Mouse (Mus musculus) CH12.LX (cell line): ENCODE measurements at regions not wholly inside any gene's neighbourhood (a gene's known extent, or its start where the extent isn't known, plus 50 kb on each side); places are given as distances from the start of the nearest gene placed in this dataset.

ENCODE experiments used
- DNase-seq: peaks from one replicate; pipeline ENCODE4 v3.0.0-alpha.2; 2013; ENCODE audit errors: extremely low read depth
- H3K27ac ChIP-seq: 2 replicates; pipeline ENCODE4 v1.5.1; 2012; ENCODE audit warnings: low read depth, mild to moderate bottlenecking, control low read depth, moderate library complexity; ENCODE audit not compliant: insufficient read depth
- H3K27me3 ChIP-seq: replicated peaks from 2 replicates; pipeline ENCODE3; 2012; ENCODE audit warnings: inconsistent platforms
- H3K36me3 ChIP-seq, 2 experiments: replicated peaks in 1 of 2; 2 replicates each; pipeline versions ENCODE3 to v1.6.1; 2012; ENCODE audit warnings: inconsistent platforms in 1 of 2, low read length in 1 of 2, mild to moderate bottlenecking in 1 of 2, mixed read lengths in 1 of 2, moderate library complexity in 1 of 2; ENCODE audit not compliant: control insufficient read depth in 1 of 2, insufficient read depth in 1 of 2
- H3K4me1 ChIP-seq, 2 experiments: 2 replicates each; pipeline ENCODE4 v1.6.1; 2012; ENCODE audit warnings: inconsistent platforms in 1 of 2, moderate library complexity in 1 of 2; ENCODE audit not compliant: insufficient read depth in 2 of 2, control insufficient read depth in 1 of 2
- H3K4me2 ChIP-seq: 2 replicates; pipeline ENCODE4 v1.6.1; 2012; ENCODE audit warnings: low read depth, mild to moderate bottlenecking, control low read depth; ENCODE audit not compliant: poor library complexity, insufficient read depth, severe bottlenecking
- H3K4me3 ChIP-seq, 3 experiments: fragments of 150-350 bp in 1 of 3; sonication (generic) in 1 of 3; replicated peaks in 1 of 3; 2 replicates each; pipeline versions ENCODE3 to v1.5.1; 2011 to 2012; ENCODE audit warnings: low read depth in 2 of 3, low read length in 2 of 3, mild to moderate bottlenecking in 2 of 3, moderate library complexity in 2 of 3, control low read depth in 1 of 3, improper control_type of control experiment in 1 of 3, inconsistent platforms in 1 of 3, mixed read lengths in 1 of 3; ENCODE audit not compliant: poor library complexity in 1 of 3
- H3K79me2 ChIP-seq: replicated peaks from 2 replicates; pipeline ENCODE4 v1.6.1; 2012; ENCODE audit warnings: mild to moderate bottlenecking, moderate library complexity; ENCODE audit not compliant: control insufficient read depth, poor library complexity, insufficient read depth, severe bottlenecking; ENCODE audit errors: extremely low read depth
- H3K9ac ChIP-seq: 2 replicates; pipeline ENCODE4 v1.6.1; 2012; ENCODE audit warnings: low read depth, mild to moderate bottlenecking, control low read depth, moderate library complexity; ENCODE audit not compliant: insufficient read depth
- H3K9me3 ChIP-seq: replicated peaks from 2 replicates; pipeline ENCODE3; 2012; ENCODE audit warnings: low read length, inconsistent platforms, mixed read lengths
- CHD2 ChIP-seq: IDR thresholded peaks from 2 replicates; pipeline ENCODE4 v1.6.1; 2011; ENCODE audit warnings: low read length, improper control_type of control experiment
- CTCF ChIP-seq, 2 experiments: IDR thresholded peaks in 1 of 2; conservative IDR thresholded peaks in 1 of 2; 2 replicates each; pipeline ENCODE4 v1.5.1; 2011 to 2012; ENCODE audit warnings: low read depth in 2 of 2, low read length in 2 of 2, improper control_type of control experiment in 1 of 2, inconsistent platforms in 1 of 2, mild to moderate bottlenecking in 1 of 2, moderate library complexity in 1 of 2
- ELF1 ChIP-seq: IDR thresholded peaks from 2 replicates; pipeline ENCODE4 v1.6.1; 2014; ENCODE audit warnings: low read depth, mild to moderate bottlenecking, inconsistent platforms, low read length, improper control_type of control experiment
- EP300 ChIP-seq: IDR thresholded peaks from 2 replicates; pipeline ENCODE4 v1.6.1; 2011; ENCODE audit warnings: low read length, improper control_type of control experiment
- ETS1 ChIP-seq: conservative IDR thresholded peaks from 2 replicates; pipeline ENCODE4 v1.6.1; 2012; ENCODE audit warnings: low read depth, mild to moderate bottlenecking, inconsistent platforms, low read length, improper control_type of control experiment, moderate library complexity
- GABPA ChIP-seq: IDR thresholded peaks from 2 replicates; pipeline ENCODE4 v1.6.1; 2012; ENCODE audit warnings: low read depth, low read length, improper control_type of control experiment, inconsistent platforms; ENCODE audit not compliant: insufficient replicate concordance
- HCFC1 ChIP-seq: IDR thresholded peaks from 2 replicates; pipeline ENCODE4 v1.6.1; 2012; ENCODE audit warnings: low read depth, mild to moderate bottlenecking, inconsistent platforms, low read length, improper control_type of control experiment
- IRF4 ChIP-seq: IDR thresholded peaks from 2 replicates; pipeline ENCODE4 v1.6.1; 2014; ENCODE audit warnings: low read depth, mild to moderate bottlenecking, inconsistent platforms, low read length, improper control_type of control experiment
- JUN ChIP-seq: IDR thresholded peaks from 2 replicates; pipeline ENCODE4 v1.6.1; 2011; ENCODE audit warnings: low read depth, mild to moderate bottlenecking, low read length, improper control_type of control experiment, moderate library complexity; ENCODE audit not compliant: insufficient read depth
- JUND ChIP-seq: conservative IDR thresholded peaks from 2 replicates; pipeline ENCODE4 v1.6.1; 2011; ENCODE audit warnings: low read depth, low read length, improper control_type of control experiment
- MAZ ChIP-seq: IDR thresholded peaks from 2 replicates; pipeline ENCODE4 v1.6.1; 2012; ENCODE audit warnings: low read depth, mild to moderate bottlenecking, inconsistent platforms, low read length, improper control_type of control experiment, moderate library complexity
- MEF2A ChIP-seq: IDR thresholded peaks from 2 replicates; pipeline ENCODE4 v1.6.1; 2014; ENCODE audit warnings: low read depth, mild to moderate bottlenecking, inconsistent platforms, low read length, improper control_type of control experiment, borderline replicate concordance
- MXI1 ChIP-seq: IDR thresholded peaks from 2 replicates; pipeline ENCODE4 v1.6.1; 2011; ENCODE audit warnings: mild to moderate bottlenecking, low read depth, low read length, improper control_type of control experiment
- MYC ChIP-seq: IDR thresholded peaks from 2 replicates; pipeline ENCODE4 v1.6.1; 2011; ENCODE audit warnings: low read depth, mild to moderate bottlenecking, improper control_type of control experiment, low read length
- NELFE ChIP-seq: IDR thresholded peaks from 2 replicates; pipeline ENCODE4 v1.6.1; 2011; ENCODE audit warnings: low read depth, low read length, improper control_type of control experiment
- NRF1 ChIP-seq: IDR thresholded peaks from 2 replicates; pipeline ENCODE4 v1.6.1; 2014; ENCODE audit warnings: low read depth, mild to moderate bottlenecking, inconsistent platforms, low read length, improper control_type of control experiment, moderate library complexity
- RAD21 ChIP-seq: IDR thresholded peaks from 2 replicates; pipeline ENCODE4 v1.6.1; 2011; ENCODE audit warnings: low read depth, mild to moderate bottlenecking, low read length, improper control_type of control experiment, moderate library complexity
- RCOR1 ChIP-seq: conservative IDR thresholded peaks from 2 replicates; pipeline ENCODE4 v1.6.1; 2012; ENCODE audit warnings: low read depth, mild to moderate bottlenecking, inconsistent platforms, low read length, improper control_type of control experiment
- SIN3A ChIP-seq: IDR thresholded peaks from 2 replicates; pipeline ENCODE4 v1.6.1; 2012; ENCODE audit warnings: low read length, improper control_type of control experiment, inconsistent platforms
- SMC3 ChIP-seq: IDR thresholded peaks from 2 replicates; pipeline ENCODE4 v1.6.1; 2011; ENCODE audit warnings: low read depth, low read length, improper control_type of control experiment
- TBP ChIP-seq: conservative IDR thresholded peaks from 2 replicates; pipeline ENCODE4 v1.6.1; 2011; ENCODE audit warnings: low read depth, low read length, improper control_type of control experiment
- UBTF ChIP-seq: IDR thresholded peaks from 2 replicates; pipeline ENCODE4 v1.6.1; 2012; ENCODE audit warnings: low read depth, mild to moderate bottlenecking, inconsistent platforms, low read length, improper control_type of control experiment, moderate library complexity
- USF2 ChIP-seq: conservative IDR thresholded peaks from 2 replicates; pipeline ENCODE4 v1.6.1; 2011; ENCODE audit warnings: low read depth, low read length, improper control_type of control experiment
- ZC3H11A ChIP-seq: IDR thresholded peaks from 2 replicates; pipeline ENCODE4 v1.6.1; 2012; ENCODE audit warnings: low read depth, mild to moderate bottlenecking, inconsistent platforms, low read length, improper control_type of control experiment
- dilution Hi-C: fragments of 300-500 bp; cut with MboI; formaldehyde crosslinking; loops from 2 replicates; pipeline ENCODE4 v1.14.3; 2020; ENCODE audit warnings: low sequenced_read_pairs; ENCODE audit not compliant: extremely low pct_unique_long_range_greater_than_20kb, extremely low pct_ligation_motif_present
- in situ Hi-C: fragments of 300-500 bp; cut with MboI; formaldehyde crosslinking; loops from 3 replicates; pipeline ENCODE4 v1.14.3; 2019; ENCODE audit warnings: low sequenced_read_pairs, low pct_ligation_motif_present, low pct_unique_long_range_greater_than_20kb, mixed read lengths

DNA sequence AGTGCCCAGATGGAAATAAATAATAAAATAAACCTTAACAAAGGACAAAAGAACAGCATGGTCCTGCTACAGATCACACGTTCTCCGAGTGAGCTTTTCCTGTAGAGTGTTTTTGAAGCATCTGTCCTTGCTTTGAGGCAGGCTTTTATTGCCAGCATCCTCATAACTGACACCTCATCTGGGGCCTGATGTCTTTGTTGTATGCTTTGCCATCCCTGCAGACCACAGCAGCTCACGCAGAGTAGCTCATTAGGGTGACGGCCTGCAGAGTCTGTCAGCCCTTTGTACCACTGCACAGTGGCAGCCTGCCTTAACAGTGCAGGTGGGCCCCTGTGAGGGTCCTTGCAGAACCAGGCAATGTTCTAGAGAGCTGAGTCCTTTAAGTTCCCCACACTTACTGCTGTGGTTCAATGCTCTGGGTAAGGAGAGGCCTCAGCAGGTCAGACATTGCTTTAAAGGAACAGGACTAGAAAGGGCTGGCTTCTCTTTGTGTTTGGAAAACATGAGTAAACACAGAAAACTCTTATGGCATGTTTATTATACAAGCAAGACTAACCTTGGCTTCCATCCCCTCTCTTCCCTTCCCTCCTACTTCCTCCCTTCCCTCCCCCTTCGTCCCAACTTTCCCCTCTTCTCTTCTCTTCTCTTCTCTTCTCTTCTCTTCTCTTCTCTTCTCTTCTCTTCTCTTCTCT lies 219.7 kb upstream of the Unc93a2 start:
- Histone ChIP-seq H3K4me2 (no peak overlapping the region), H3K4me1 (no peaks in the 10 kb centered on the region), H3K27ac (no peak overlapping the region), H3K79me2 (no peaks in the 10 kb centered on the region), H3K27me3 (no peaks in the 10 kb centered on the region), H3K36me3 (no peaks in the 10 kb centered on the region), H3K9ac (no peak overlapping the region), H3K4me3 (no peak overlapping the region), H3K9me3 (no peaks in the 10 kb centered on the region)
- dilution Hi-C loops (no loop called here), in situ Hi-C loops (no loop called here)
- DNase-seq: no peak
- TF ChIP-seq MYC (no peak), HCFC1 (no peak), MEF2A (no peak), SIN3A (no peak), CHD2 (no peak), ZC3H11A (no peak), JUND (no peak), CTCF (conservative IDR thresholded peaks at IDR 0.05 in 1 of 2, IDR thresholded peaks at IDR 0.05 in 1 of 2; ENCODE audit: low read depth in 2 of 2, low read length in 2 of 2) (no peak), TBP (no peak), NELFE (no peak), SMC3 (no peak), NRF1 (no peak), MXI1 (no peak), GABPA (no peak), MAZ (no peak), ETS1 (no peak), EP300 (no peak), IRF4 (no peak), USF2 (no peak)

DNA sequence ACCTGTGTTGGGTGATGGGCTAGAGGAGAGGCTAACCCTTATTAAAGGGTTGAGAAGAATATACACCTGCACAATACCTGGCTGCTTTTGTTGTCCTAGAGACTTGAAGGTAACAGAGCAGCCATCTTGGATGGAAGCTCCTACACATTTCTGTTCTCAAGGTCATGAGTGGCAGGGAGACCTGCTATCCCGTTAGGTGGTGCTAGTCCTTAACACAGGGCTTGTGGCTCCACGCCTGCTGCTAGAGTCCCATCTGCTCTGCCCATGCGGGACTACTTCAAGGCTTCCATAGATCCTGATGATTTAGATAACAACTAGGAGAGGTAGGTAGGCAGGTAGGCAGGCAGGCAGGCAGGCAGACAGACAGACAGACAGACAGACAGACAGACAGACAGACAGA lies 218.8 kb upstream of the Unc93a2 start:
- H3K79me2 ChIP-seq: no peaks in the 10 kb centered on the region
- no peak overlapping the region for H3K4me2 ChIP-seq
- TF ChIP-seq MYC (no peak), UBTF (no peak), RCOR1 (no peak), GABPA (no peak), MXI1 (no peak), CHD2 (no peak), JUN (no peak), RAD21 (no peak), ZC3H11A (no peak), ELF1 (no peak)
- TF ChIP-seq, all 38 proteins: peak for 0
- no peaks in the 10 kb centered on the region for H3K36me3 ChIP-seq
- in situ Hi-C loops (no loop called here), dilution Hi-C loops (no loop called here)
- H3K9ac ChIP-seq: no peak overlapping the region
- no peaks in the 10 kb centered on the region for H3K27me3 ChIP-seq
- no peak overlapping the region for H3K27ac ChIP-seq
- no peak overlapping the region for H3K4me3 ChIP-seq
- DNase-seq: no peak
- no peaks in the 10 kb centered on the region for H3K4me1 ChIP-seq
- no peaks in the 10 kb centered on the region for H3K9me3 ChIP-seq
